Mouse (Mus musculus) embryonic facial prominence, embryonic 10.5 days (tissue): ENCODE data around the gene Sf3a2. TPM values are rescaled to one million over a fixed set of nuclear protein-coding genes. Genes with fewer than 3 reads are reported as not detected.

Source experiments
- microRNA counts: library from miRNA; unstranded; fragments of <30 nt; microRNA quantifications from one replicate; lab custom pipeline; 2017
- microRNA-seq: library from miRNA; unstranded; fragments of <30 nt; microRNA quantifications from one replicate; pipeline ENCODE4, GENCODE M21; 2017
- polyA plus RNA-seq: library from polyadenylated mRNA; unstranded; fragments of >200 nt; fragmentation: Nextera tagmentation; extraction: Ambion mirVana; gene quantifications from 2 replicates; pipeline ENCODE4 v1.2.1, GENCODE M21; 2016

Gene Sf3a2
- polyA plus RNA-seq, 1 experiment from 2014 or later: 114 TPM

MicroRNAs within 50 kb of the gene (microRNA counts, 519-probe panel; counts per million panel counts)
- microRNA mmu-miR-1982 (lab: Ali Mortazavi, UCI): 188 counts per million, percentile 57 among the panel's probes with 10 or more counts

Small RNA genes lying within 50 kb of the gene (microRNA-seq; reads per million reads assigned to microRNA genes)
- gene Mir1982: 2.1 reads per million

Other genes starting within 250 kb of the Sf3a2 start
- gene Rexo1, start 236.6 kb upstream of the Sf3a2 start, polyA plus RNA-seq: 34.7 and 35.0 TPM in 2 replicates
- 8.5 TPM in 2 replicates for gene Klf16, start 220.9 kb upstream of the Sf3a2 start, polyA plus RNA-seq
- gene Abhd17a, start 207.9 kb upstream of the Sf3a2 start, polyA plus RNA-seq: 79.8 and 84.9 TPM in 2 replicates
- gene Scamp4, start 195.3 kb upstream of the Sf3a2 start, polyA plus RNA-seq: 84.8 and 88.2 TPM in 2 replicates
- 10.9 and 14.1 TPM in 2 replicates for gene Adat3, start 195.3 kb upstream of the Sf3a2 start, polyA plus RNA-seq
- gene Gm49322, start 192.2 kb upstream of the Sf3a2 start, polyA plus RNA-seq: 5.7 and 6.4 TPM in 2 replicates
- 198 TPM in 2 replicates for gene Csnk1g2, start 175.4 kb upstream of the Sf3a2 start, polyA plus RNA-seq
- gene Btbd2, start 141.1 kb upstream of the Sf3a2 start, polyA plus RNA-seq: 83.2 and 84.8 TPM in 2 replicates
- 118 and 119 TPM in 2 replicates for gene Mknk2, start 120.1 kb upstream of the Sf3a2 start, polyA plus RNA-seq
- 54.4 and 54.7 TPM in 2 replicates for gene Mob3a, start 96.2 kb upstream of the Sf3a2 start, polyA plus RNA-seq
- gene Izumo4, start 96.0 kb upstream of the Sf3a2 start, polyA plus RNA-seq: 10.5 and 10.8 TPM in 2 replicates
- 60.5 and 61.5 TPM in 2 replicates for gene Ap3d1, start 55.9 kb upstream of the Sf3a2 start, polyA plus RNA-seq
- 23.5 and 25.0 TPM in 2 replicates for gene Dot1l, start 43.0 kb upstream of the Sf3a2 start, polyA plus RNA-seq
- 181 and 184 TPM in 2 replicates for gene Plekhj1, start 428 bp downstream of the Sf3a2 start, polyA plus RNA-seq
- 0.11 and 0.17 TPM in 2 replicates for gene Amh, start 7.0 kb downstream of the Sf3a2 start, polyA plus RNA-seq
- 0.26 and 0.52 TPM in 2 replicates for gene Jsrp1, start 15.3 kb downstream of the Sf3a2 start, polyA plus RNA-seq
- gene Oaz1, start 28.5 kb downstream of the Sf3a2 start, polyA plus RNA-seq: 2,205 and 2,316 TPM in 2 replicates
- gene Lingo3, start 45.8 kb downstream of the Sf3a2 start, polyA plus RNA-seq: 1.3 and 1.6 TPM in 2 replicates
- gene Lsm7, start 57.0 kb downstream of the Sf3a2 start, polyA plus RNA-seq: 364 TPM in 2 replicates
- 45.2 and 45.3 TPM in 2 replicates for gene Sppl2b, start 57.1 kb downstream of the Sf3a2 start, polyA plus RNA-seq
- gene Tmprss9, start 73.7 kb downstream of the Sf3a2 start, polyA plus RNA-seq: 0.06 and 0.10 TPM in 2 replicates
- gene Timm13, start 102.8 kb downstream of the Sf3a2 start, polyA plus RNA-seq: 349 and 359 TPM in 2 replicates
- gene Lmnb2, start 120.0 kb downstream of the Sf3a2 start, polyA plus RNA-seq: 82.7 and 83.1 TPM in 2 replicates
- gene Gadd45b, start 131.9 kb downstream of the Sf3a2 start, polyA plus RNA-seq: 6.5 and 6.8 TPM in 2 replicates
- gene Gng7, start 216.7 kb downstream of the Sf3a2 start, polyA plus RNA-seq: 6.5 and 6.7 TPM in 2 replicates
- gene Diras1, start 227.5 kb downstream of the Sf3a2 start, polyA plus RNA-seq: 1.4 and 1.9 TPM in 2 replicates
- gene Slc39a3, start 239.2 kb downstream of the Sf3a2 start, polyA plus RNA-seq: 14.0 and 16.9 TPM in 2 replicates